Mouse (Mus musculus) brain, embryonic 14.5 days (tissue): Measurements from ENCODE around the gene Ctnnbip1.

Experiments used
- CTCF ChIP-seq: fragments of 200-500 bp; IDR thresholded peaks from 2 replicates; pipeline ENCODE4 v1.5.1; 2012; ENCODE audit warnings: inconsistent platforms, mild to moderate bottlenecking, moderate library complexity, borderline replicate concordance; ENCODE audit not compliant: insufficient read depth, insufficient read length; ENCODE audit errors: extremely low read depth
- POLR2A ChIP-seq: fragments of 200-500 bp; IDR thresholded peaks from 2 replicates; pipeline ENCODE4 v1.6.1; 2012; ENCODE audit warnings: mild to moderate bottlenecking, inconsistent platforms, borderline replicate concordance; ENCODE audit not compliant: poor library complexity, insufficient read depth, insufficient read length, severe bottlenecking; ENCODE audit errors: extremely low read depth

DNA sequence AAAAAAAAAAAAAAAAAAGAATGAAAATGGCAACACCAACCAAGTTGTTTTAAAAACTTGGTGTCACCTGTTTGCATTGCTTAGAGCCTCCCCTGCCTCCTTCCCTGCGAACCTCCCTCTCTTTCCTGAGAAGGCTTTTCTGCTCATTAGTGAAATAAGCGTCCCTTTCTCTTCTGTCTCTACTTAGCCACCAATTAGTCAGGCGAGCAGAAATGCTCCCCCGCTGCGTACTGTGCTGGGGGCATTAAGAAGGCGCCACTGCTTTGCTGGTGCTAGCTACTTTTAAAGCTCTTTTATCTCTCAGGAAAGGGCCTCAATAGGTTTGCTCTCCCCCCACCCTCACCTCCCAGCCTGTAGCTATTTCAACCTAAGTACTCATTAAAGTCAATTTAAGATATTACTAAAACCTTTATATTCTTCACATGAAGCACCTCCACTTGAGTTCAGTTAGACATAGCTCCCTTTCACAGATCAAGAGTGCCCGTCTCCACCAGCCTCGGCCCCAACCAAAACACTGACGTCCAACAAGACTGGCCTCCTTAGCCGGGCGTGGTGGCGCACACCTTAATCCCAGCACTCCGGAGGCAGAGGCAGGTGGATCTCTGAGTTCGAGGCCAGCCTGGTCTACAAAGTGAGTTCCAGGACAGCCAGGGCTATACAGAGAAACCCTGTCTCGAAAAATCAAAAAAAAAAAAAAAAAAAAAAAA, 12.6 kb upstream of the Ctnnbip1 start:
- TF ChIP-seq CTCF (no peak), POLR2A (no peak)
